Mouse (Mus musculus) stomach, postnatal 0 days (tissue): ENCODE data around the gene Sipa1l1.

ENCODE experiments used
- CTCF ChIP-seq: IDR thresholded peaks from 2 replicates; pipeline ENCODE4 v1.5.1; 2016; ENCODE audit warnings: antibody characterized with exemption, low read depth, mild to moderate bottlenecking, moderate library complexity
- EP300 ChIP-seq: optimal IDR thresholded peaks from 2 replicates; pipeline ENCODE3; 2016; ENCODE audit warnings: antibody characterized with exemption

- TF ChIP-seq CTCF = no peak
- no peak for TF ChIP-seq EP300
Measured at GRCm38 (mm10) chr12:82223126-82223815, 54.2 kb downstream of the Sipa1l1 start.
